Mouse (Mus musculus) embryonic fibroblast, embryonic 13.5 days (primary cell): ENCODE measurements around the gene Ipo7. TPM values are rescaled to one million over a fixed set of nuclear protein-coding genes. Genes with fewer than 3 reads are reported as not detected.
"Not testable (repeated sequence)": the region's sequence is repeated elsewhere in the genome, so short reads cannot be mapped to it uniquely, and the experiment has no call there.

ENCODE experiments used
- H3K27ac ChIP-seq: 2 replicates; pipeline ENCODE4 v1.5.1; 2012; ENCODE audit warnings: low read length, control low read depth, inconsistent platforms; ENCODE audit not compliant: insufficient read depth
- H3K4me1 ChIP-seq: 2 replicates; pipeline ENCODE4 v1.6.1; 2011; ENCODE audit warnings: low read length; ENCODE audit not compliant: control insufficient read depth, insufficient read depth
- H3K4me3 ChIP-seq: 2 replicates; pipeline ENCODE4 v1.5.1; 2011; ENCODE audit warnings: mild to moderate bottlenecking, control low read depth, low read length; ENCODE audit not compliant: insufficient read depth
- CTCF ChIP-seq: IDR thresholded peaks from 2 replicates; pipeline ENCODE4 v1.5.1; 2011; ENCODE audit warnings: mild to moderate bottlenecking, control low read depth, low read length, moderate library complexity, borderline replicate concordance; ENCODE audit not compliant: insufficient read depth
- POLR2A ChIP-seq: IDR thresholded peaks from 2 replicates; pipeline ENCODE4 v1.6.1; 2011; ENCODE audit warnings: low read depth, mild to moderate bottlenecking, control low read depth, low read length, moderate library complexity
- polyA plus RNA-seq: library from polyadenylated mRNA; stranded (reverse); fragments of >200 nt; gene quantifications from 2 replicates; pipeline ENCODE4 v1.2.4, GENCODE M21; 2011; ENCODE audit warnings: low read depth; ENCODE audit not compliant: missing spikeins, insufficient read length

Ipo7 gene
- polyA plus RNA-seq, 1 experiment: 197 TPM

- Histone ChIP-seq H3K4me3 (peak overlapping the region; percentile 94), H3K27ac (peak overlapping the region; percentile 75; the same call in 1 of the 2 replicates), H3K4me1 (no peaks in the 10 kb centered on the region)
- TF ChIP-seq CTCF (no peak), POLR2A (0 out of 2 replicates have a peak, but pooled peaks have one; percentile 42)
Observed at GRCm38 (mm10) chr7:110018631-110019482, 783 bp downstream of the Ipo7 start.

GRCm38 (mm10) chr7:110023553-110023952 is 5.5 kb downstream of the Ipo7 start:
- no peak for TF ChIP-seq CTCF
- TF ChIP-seq POLR2A: no peak
- Histone ChIP-seq H3K4me1 (no peaks in the 10 kb centered on the region), H3K27ac (no peak overlapping the region), H3K4me3 (no peak overlapping the region)

- no peak overlapping the region for H3K4me3 ChIP-seq
- no peak overlapping the region for H3K27ac ChIP-seq
- TF ChIP-seq CTCF (no peak), POLR2A (no peak)
- no peaks in the 10 kb centered on the region for H3K4me1 ChIP-seq
Observed at GRCm38 (mm10) chr7:110026594-110026993, 8.5 kb downstream of the Ipo7 start.

- H3K4me3 ChIP-seq: no peak overlapping the region
- H3K27ac ChIP-seq: no peak overlapping the region
- no peaks in the 10 kb centered on the region for H3K4me1 ChIP-seq
- TF ChIP-seq CTCF (no peak), POLR2A (no peak)
Observed at GRCm38 (mm10) chr7:110028826-110029225, 10.8 kb downstream of the Ipo7 start.

- TF ChIP-seq POLR2A: no peak
- TF ChIP-seq CTCF: no peak
- H3K4me3 ChIP-seq: no peak overlapping the region
Observed at GRCm38 (mm10) chr7:110030342-110030741, 12.3 kb downstream of the Ipo7 start.

GRCm38 (mm10) chr7:110057723-110058122 is 39.6 kb downstream of the Ipo7 start:
- H3K27ac ChIP-seq, H3K4me1 ChIP-seq, H3K4me3 ChIP-seq: not testable (repeated sequence)

More at GRCm38 (mm10) chr7:110030342-110030741, 12.3 kb downstream of the Ipo7 start:
- Histone ChIP-seq H3K27ac (no peak overlapping the region), H3K4me1 (no peaks in the 10 kb centered on the region)

- Histone ChIP-seq H3K4me3 (no peak overlapping the region), H3K4me1 (peaks cover 4% of the 10 kb centered on the region), H3K27ac (no peak overlapping the region)
- TF ChIP-seq CTCF: no peak
- no peak for TF ChIP-seq POLR2A
Observed at GRCm38 (mm10) chr7:110059092-110059785, 41.2 kb downstream of the Ipo7 start.

GRCm38 (mm10) chr7:110060106-110060668 is 42.1 kb downstream of the Ipo7 start:
- peak overlapping the region; percentile 95 for H3K27ac ChIP-seq
- TF ChIP-seq POLR2A: 0 out of 2 replicates have a peak, but pooled peaks have one; percentile 26
- TF ChIP-seq CTCF: no peak

GRCm38 (mm10) chr7:110060669-110061198 is 42.7 kb downstream of the Ipo7 start:
- Histone ChIP-seq H3K4me3 (peak overlapping the region; percentile 66), H3K27ac (peak overlapping the region; percentile 95), H3K4me1 (peaks cover 7% of the 10 kb centered on the region)
- TF ChIP-seq POLR2A: 0 out of 2 replicates have a peak, but pooled peaks have one; percentile 57
- no peak for TF ChIP-seq CTCF

More at GRCm38 (mm10) chr7:110060106-110060668, 42.1 kb downstream of the Ipo7 start:
- Histone ChIP-seq H3K4me3 (peak overlapping the region; percentile 66), H3K4me1 (peaks cover 4% of the 10 kb centered on the region)
